Comparison of ENCODE assay signal across 8 mouse cellular contexts in the genomic region with DNA sequence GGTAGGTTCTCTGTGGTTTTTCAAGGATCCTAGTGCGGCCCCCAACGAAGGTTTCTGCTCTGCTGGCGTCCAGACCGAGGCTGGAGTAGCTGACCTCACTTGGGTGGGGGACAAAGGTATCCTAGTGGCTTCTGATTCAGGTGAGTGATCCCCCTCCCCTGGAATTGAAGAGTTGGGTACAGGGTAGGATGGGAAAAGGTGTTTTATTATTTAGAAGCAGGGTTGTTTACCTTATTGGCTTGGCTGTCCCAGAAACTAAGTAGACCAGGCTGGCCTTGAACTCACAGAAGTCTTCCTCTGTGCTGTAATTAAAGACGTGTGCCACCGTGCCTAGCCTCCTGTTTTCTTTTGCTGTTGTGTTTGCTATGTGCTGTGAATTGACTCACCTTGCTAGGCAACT. TPM values are rescaled to one million over a fixed set of nuclear protein-coding genes. Genes with fewer than 3 reads are reported as not detected.
DNase-seq lines count a peak whose midpoint lies in the region; ATAC-seq lines count a peak whose summit lies in the region.

Gene Atp5f1 (minus strand): TSS at position 101 of the 400 bp plus-strand sequence.

- intact Hi-C loops in left cerebral cortex, postnatal 4 days (cut with DNase I), result no loop called here

- peak within 1 kb of the TSS; percentile 92 for H3K27ac ChIP-seq in neural tube, embryonic 11.5 days (ENCODE audit: low read depth, low read length)
- peak within 1 kb of the TSS; percentile 92 for H3K27ac ChIP-seq in embryonic facial prominence, embryonic 15.5 days (replicated peaks)
- H3K27ac ChIP-seq in heart, embryonic 16.5 days (ENCODE audit: low read length), result peak within 1 kb of the TSS; percentile 94
- peak within 1 kb of the TSS; percentile 80 for H3K27ac ChIP-seq in neural tube, embryonic 14.5 days (ENCODE audit: low read depth, low read length)

- WGBS in neural tube, embryonic 11.5 days, result 5% methylated on average over 6 of the region's 6 CpGs
- 2% methylated on average over 6 of the region's 6 CpGs for WGBS in embryonic facial prominence, embryonic 15.5 days
- WGBS in heart, embryonic 16.5 days, result 7% methylated on average over 6 of the region's 6 CpGs
- WGBS in neural tube, embryonic 14.5 days, result 12% methylated on average over 6 of the region's 6 CpGs

- H3K9me3 ChIP-seq in neural tube, embryonic 11.5 days (ENCODE audit: control insufficient read depth, low read length), result no peaks in the 10 kb centered on the region
- H3K9me3 ChIP-seq in embryonic facial prominence, embryonic 15.5 days (replicated peaks), result no peaks in the 10 kb centered on the region
- no peaks in the 10 kb centered on the region for H3K9me3 ChIP-seq in heart, embryonic 16.5 days (replicated peaks; ENCODE audit: control insufficient read depth, low read length)
- H3K9me3 ChIP-seq in neural tube, embryonic 14.5 days (ENCODE audit: control insufficient read depth, low read length), result no peaks in the 10 kb centered on the region

- ATAC-seq in neural tube, embryonic 11.5 days (ENCODE audit: insufficient read depth, low FRiP score, low TSS enrichment), result no peak
- no peak for ATAC-seq in embryonic facial prominence, embryonic 15.5 days (ENCODE audit: insufficient number of reproducible peaks, low FRiP score, low TSS enrichment, low read depth)
- ATAC-seq in heart, embryonic 16.5 days (replicated peaks; ENCODE audit: extremely low read depth, insufficient read depth, low FRiP score), result no peak
- ATAC-seq in neural tube, embryonic 14.5 days (ENCODE audit: low read depth), result no peak

- H3K4me2 ChIP-seq in neural tube, embryonic 11.5 days (ENCODE audit: low read depth), result peak within 1 kb of the TSS; percentile 71
- H3K4me2 ChIP-seq in embryonic facial prominence, embryonic 15.5 days (replicated peaks), result peak within 1 kb of the TSS; percentile 85
- H3K4me2 ChIP-seq in heart, embryonic 16.5 days (ENCODE audit: low read depth, low read length), result peak within 1 kb of the TSS; percentile 96
- peak within 1 kb of the TSS; percentile 83 for H3K4me2 ChIP-seq in neural tube, embryonic 14.5 days (ENCODE audit: low read depth, low read length)

- H3K9ac ChIP-seq in neural tube, embryonic 11.5 days (ENCODE audit: low read length), result peak within 1 kb of the TSS; percentile 94
- peak within 1 kb of the TSS; percentile 97 for H3K9ac ChIP-seq in embryonic facial prominence, embryonic 15.5 days
- peak within 1 kb of the TSS; percentile 97 for H3K9ac ChIP-seq in heart, embryonic 16.5 days (ENCODE audit: low read length)
- peak within 1 kb of the TSS; percentile 92 for H3K9ac ChIP-seq in neural tube, embryonic 14.5 days (replicated peaks; ENCODE audit: low read depth, low read length)

- DNase-seq in neural tube, embryonic 11.5 days (ENCODE audit: low spot score), result no peak
- no peak for DNase-seq in neural tube, embryonic 10.5 days (ENCODE audit: extremely low spot score, low spot score)
- DNase-seq in left cerebral cortex, postnatal 4 days, result no peak
- DNase-seq in testis, postnatal 14 days (ENCODE audit: low spot score), result no peak
- no peak for DNase-seq in thymus, postnatal 4 days

- no peaks in the 10 kb centered on the region for H3K27me3 ChIP-seq in neural tube, embryonic 11.5 days (ENCODE audit: control insufficient read depth, insufficient read depth, low read length)
- no peaks in the 10 kb centered on the region for H3K27me3 ChIP-seq in embryonic facial prominence, embryonic 15.5 days
- no peaks in the 10 kb centered on the region for H3K27me3 ChIP-seq in heart, embryonic 16.5 days (ENCODE audit: control insufficient read depth, insufficient read depth, low read length)
- no peaks in the 10 kb centered on the region for H3K27me3 ChIP-seq in neural tube, embryonic 14.5 days (ENCODE audit: control insufficient read depth, insufficient read depth, low read length)

- peaks cover 12% of the 10 kb centered on the region; the same call in 1 of the 2 replicates for H3K4me1 ChIP-seq in neural tube, embryonic 11.5 days (ENCODE audit: control insufficient read depth, insufficient read depth, low read length)
- peaks cover 26% of the 10 kb centered on the region for H3K4me1 ChIP-seq in embryonic facial prominence, embryonic 15.5 days
- peaks cover 22% of the 10 kb centered on the region for H3K4me1 ChIP-seq in heart, embryonic 16.5 days (ENCODE audit: control insufficient read depth, insufficient read depth, low read length)
- H3K4me1 ChIP-seq in neural tube, embryonic 14.5 days (ENCODE audit: control insufficient read depth, insufficient read depth, low read length), result peaks cover 25% of the 10 kb centered on the region; the same call in 1 of the 2 replicates

- H3K4me3 ChIP-seq in neural tube, embryonic 11.5 days (ENCODE audit: low read depth, low read length), result peak within 1 kb of the TSS; percentile 81
- H3K4me3 ChIP-seq in embryonic facial prominence, embryonic 15.5 days (replicated peaks), result peak within 1 kb of the TSS; percentile 94
- H3K4me3 ChIP-seq in heart, embryonic 16.5 days (ENCODE audit: low read length), result peak within 1 kb of the TSS; percentile 95
- peak within 1 kb of the TSS; percentile 88 for H3K4me3 ChIP-seq in neural tube, embryonic 14.5 days (ENCODE audit: low read depth, low read length)

- H3K36me3 ChIP-seq in neural tube, embryonic 11.5 days (ENCODE audit: control insufficient read depth, insufficient read depth, low read length), result peaks cover 8% of the 10 kb centered on the region
- H3K36me3 ChIP-seq in embryonic facial prominence, embryonic 15.5 days, result peaks cover 45% of the 10 kb centered on the region
- peaks cover 33% of the 10 kb centered on the region for H3K36me3 ChIP-seq in heart, embryonic 16.5 days (ENCODE audit: control insufficient read depth, insufficient read depth)
- peaks cover 32% of the 10 kb centered on the region for H3K36me3 ChIP-seq in neural tube, embryonic 14.5 days (ENCODE audit: control insufficient read depth, insufficient read depth, low read length)

RNA-seq across cellular contexts. Expression of gene Atp5f1, which starts in this region (rescaled TPM):
- 548 and 549 TPM in 2 replicates for polyA plus RNA-seq in neural tube, embryonic 11.5 days (2014; fragmentation: Nextera tagmentation; extraction: Ambion mirVana)
- 380 and 404 TPM in 2 replicates for polyA plus RNA-seq in embryonic facial prominence, embryonic 15.5 days (2015; fragmentation: Nextera tagmentation; extraction: Ambion mirVana)
- 954 and 1,079 TPM in 2 replicates for polyA plus RNA-seq in heart, embryonic 16.5 days (2015; fragmentation: Nextera tagmentation; extraction: Ambion mirVana)
- 100 to 1,000 TPM; 255 TPM for total RNA-seq in left cerebral cortex, postnatal 4 days (2021)
- polyA plus RNA-seq in neural tube, embryonic 14.5 days (2014; fragmentation: Nextera tagmentation; extraction: Ambion mirVana), result 594 and 601 TPM in 2 replicates
